ENCODE assay signal across 11 mouse cellular contexts in the genomic region with DNA sequence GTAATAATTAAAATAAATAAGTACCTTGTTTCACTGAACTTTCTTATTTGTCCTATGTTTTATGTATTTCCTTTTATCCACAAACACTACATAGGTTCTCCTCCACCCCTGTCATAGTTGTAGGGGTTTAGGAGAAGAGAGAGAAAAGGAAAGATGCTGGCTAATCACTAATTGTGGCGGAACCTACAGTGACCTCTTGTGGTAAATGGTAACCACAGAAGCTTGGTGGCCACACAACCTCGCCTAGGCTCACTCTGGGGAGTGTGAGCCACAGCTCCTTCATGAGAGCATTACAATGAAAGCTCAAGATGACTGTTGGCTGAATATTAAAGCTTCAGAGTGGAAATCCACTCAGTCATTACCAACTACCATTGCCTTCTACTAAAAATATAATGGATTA. TPM values are rescaled to one million over a fixed set of nuclear protein-coding genes. Genes with fewer than 3 reads are reported as not detected.
DNase-seq lines count a peak whose midpoint lies in the region; ATAC-seq and TF ChIP-seq lines count a peak whose summit lies in the region.
"Had no signal": no experiment of that assay in that cellular context is flagged by ENCODE, and none has a peak within 500 bp of the region (broad histone marks: within the 10 kb centered on the region; RNA-seq: fewer than 3 reads in every experiment).

No protein-coding gene starts in this region.

- H3K27ac ChIP-seq in kidney, embryonic 15.5 days, result no peak overlapping the region
- H3K27ac ChIP-seq in CH12.LX (ENCODE audit: insufficient read depth, low read depth), result no peak overlapping the region
- H3K27ac ChIP-seq: heart, embryonic 10.5 days; lung, embryonic 15.5 days had no signal

- peaks cover 1% of the 10 kb centered on the region for H3K4me1 ChIP-seq in kidney, embryonic 15.5 days
- no peaks in the 10 kb centered on the region for H3K4me1 ChIP-seq in CH12.LX (ENCODE audit: control insufficient read depth in 1 of 2, insufficient read depth in 2 of 2)
- H3K4me1 ChIP-seq: lung, embryonic 15.5 days had no signal

- WGBS in kidney, embryonic 15.5 days, result 37% methylated on average over 2 of the region's 2 CpGs

- TF ChIP-seq CTCF in CH12.LX (conservative IDR thresholded peaks at IDR 0.05 in 1 of 2, IDR thresholded peaks at IDR 0.05 in 1 of 2; ENCODE audit: low read depth in 2 of 2, low read length in 2 of 2), result peak; percentile 15 to 75; a peak in 2 of 4 replicates

- no peak overlapping the region for H3K4me3 ChIP-seq in kidney, embryonic 15.5 days (replicated peaks)
- no peak overlapping the region for H3K4me3 ChIP-seq in CH12.LX (replicated peaks in 1 of 3; ENCODE audit: low read depth in 2 of 3, low read length in 2 of 3, poor library complexity in 1 of 3)
- H3K4me3 ChIP-seq: heart, embryonic 10.5 days; lung, embryonic 15.5 days had no signal

- no peaks in the 10 kb centered on the region for H3K36me3 ChIP-seq in kidney, embryonic 15.5 days
- no peaks in the 10 kb centered on the region for H3K36me3 ChIP-seq in CH12.LX (replicated peaks in 1 of 2; ENCODE audit: control insufficient read depth in 1 of 2, insufficient read depth in 1 of 2, low read length in 1 of 2)
- H3K36me3 ChIP-seq: heart, embryonic 10.5 days; lung, embryonic 15.5 days had no signal

- intact Hi-C loops in heart, postnatal 36 days (cut with DNase I), result loop anchor here (5.0 to 10.0 kb wide), 2 partner anchors 224 to 839 kb away; no protein-coding TSS in a partner anchor

- TF ChIP-seq POLR2A in CH12.LX (IDR thresholded peaks at IDR 0.05; ENCODE audit: low read depth, low read length), result no peak

- peaks cover 22% of the 10 kb centered on the region for H3K27me3 ChIP-seq in kidney, embryonic 15.5 days
- no peaks in the 10 kb centered on the region for H3K27me3 ChIP-seq in CH12.LX (replicated peaks)

- TF ChIP-seq EP300 in CH12.LX (IDR thresholded peaks at IDR 0.05; ENCODE audit: low read length), result no peak

- dilution Hi-C loops in CH12.LX (cut with MboI; ENCODE audit: extremely low pct_ligation_motif_present, extremely low pct_unique_long_range_greater_than_20kb, low sequenced_read_pairs), result no loop called here

- in situ Hi-C loops in CH12.LX (cut with MboI; ENCODE audit: low pct_ligation_motif_present, low pct_unique_long_range_greater_than_20kb, low sequenced_read_pairs), result loop anchor here (25.0 kb wide), 1 partner anchor 834 kb away; no protein-coding TSS in a partner anchor

- no peaks in the 10 kb centered on the region for H3K79me2 ChIP-seq in CH12.LX (replicated peaks; ENCODE audit: control insufficient read depth, extremely low read depth, insufficient read depth, poor library complexity, severe bottlenecking)

- H3K9ac ChIP-seq in kidney, embryonic 15.5 days, result no peak overlapping the region
- H3K9ac ChIP-seq in CH12.LX (ENCODE audit: insufficient read depth, low read depth), result no peak overlapping the region
- H3K9ac ChIP-seq: lung, embryonic 15.5 days had no signal

- no peaks in the 10 kb centered on the region for H3K9me3 ChIP-seq in kidney, embryonic 15.5 days (replicated peaks)
- no peaks in the 10 kb centered on the region for H3K9me3 ChIP-seq in CH12.LX (replicated peaks; ENCODE audit: low read length)
- H3K9me3 ChIP-seq: heart, embryonic 10.5 days; lung, embryonic 15.5 days had no signal

- DNase-seq in cerebellum, postnatal 14 days, result peak; percentile 37 to 49
- no peak for DNase-seq in cerebellum, adult 8-10 months
- DNase-seq in kidney, postnatal 10 days, result peak; percentile 9
- peak; percentile 33 for DNase-seq in CH12.LX (ENCODE audit: extremely low read depth)
- DNase-seq in embryo, embryonic 11 days, result peak; percentile 45
- DNase-seq in right cerebral cortex, postnatal 4 days, result no peak
- no peak for DNase-seq in heart, postnatal 36 days
- DNase-seq: adrenal gland, postnatal 36 days had no signal

- no peak overlapping the region for H3K4me2 ChIP-seq in kidney, embryonic 15.5 days
- no peak overlapping the region for H3K4me2 ChIP-seq in CH12.LX (ENCODE audit: insufficient read depth, low read depth, poor library complexity, severe bottlenecking)
- H3K4me2 ChIP-seq: lung, embryonic 15.5 days had no signal

- peak; percentile 76 for TF ChIP-seq RAD21 in CH12.LX (IDR thresholded peaks at IDR 0.05; ENCODE audit: low read depth, low read length)

- ATAC-seq in kidney, embryonic 15.5 days (replicated peaks; ENCODE audit: low FRiP score), result no peak

TF ChIP-seq in CH12.LX, 34 proteins besides CTCF, POLR2A, EP300 and RAD21:
- peak; percentile 82 for TF ChIP-seq SMC3 (IDR thresholded peaks at IDR 0.05; ENCODE audit: low read depth, low read length)
- no peak for TF ChIP-seq USF2 (conservative IDR thresholded peaks at IDR 0.05; ENCODE audit: low read depth, low read length)
- no peak for TF ChIP-seq TBP (conservative IDR thresholded peaks at IDR 0.05; ENCODE audit: low read depth, low read length)
- TF ChIP-seq UBTF (IDR thresholded peaks at IDR 0.05; ENCODE audit: low read depth, low read length), result no peak
- TF ChIP-seq POLR2AphosphoS2 (IDR thresholded peaks at IDR 0.05; ENCODE audit: low read depth, low read length), result no peak
- TF ChIP-seq ELF1 (IDR thresholded peaks at IDR 0.05; ENCODE audit: low read depth, low read length), result no peak
- no peak for TF ChIP-seq ETS1 (conservative IDR thresholded peaks at IDR 0.05; ENCODE audit: low read depth, low read length)
- 0 out of 2 replicates have a peak, but pooled peaks have one; percentile 14 for TF ChIP-seq ZC3H11A (IDR thresholded peaks at IDR 0.05; ENCODE audit: low read depth, low read length)
- no peak for TF ChIP-seq MXI1 (IDR thresholded peaks at IDR 0.05; ENCODE audit: low read depth, low read length)
- no peak for TF ChIP-seq ZKSCAN1 (IDR thresholded peaks at IDR 0.05; ENCODE audit: borderline replicate concordance, low read depth, low read length)
- no peak for TF ChIP-seq CHD1 (IDR thresholded peaks at IDR 0.05; ENCODE audit: low read depth, low read length)
- peak; percentile 99 for TF ChIP-seq MAFK (IDR thresholded peaks at IDR 0.05; ENCODE audit: insufficient replicate concordance, low read length)
TF ChIP-seq in CH12.LX: peak in this region for 3.

RNA-seq across cellular contexts. Expression of a gene that starts 6.2 kb away (rescaled TPM):
- 0.42 and 0.62 TPM in 2 replicates for polyA plus RNA-seq in kidney, embryonic 15.5 days (2015; fragmentation: Nextera tagmentation; extraction: Ambion mirVana)
- total RNA-seq in CH12.LX (2012; rRNA removed), result 0.04 and 0.08 TPM in 2 replicates
- total RNA-seq in CH12.LX (2014; rRNA removed), result not detected in 2 replicates
- polyA plus RNA-seq in CH12.LX (2012; ENCODE audit: insufficient read length, low read depth), result not detected in 2 replicates
- total RNA-seq in heart, postnatal 36 days (2021), result not detected

Comparison
In these comparisons a context has a peak if more than half of its experiments do, and no peak if none do; other contexts are left out.
1. DNase-seq: peak in cerebellum, postnatal 14 days (2 of 2), kidney, postnatal 10 days (single experiment), CH12.LX (single experiment) and embryo, embryonic 11 days (single experiment); none in cerebellum, adult 8-10 months (single experiment), right cerebral cortex, postnatal 4 days (single experiment) and heart, postnatal 36 days (0 of 2).